ENCODE assay signal across 9 mouse cellular contexts in the genomic region with DNA sequence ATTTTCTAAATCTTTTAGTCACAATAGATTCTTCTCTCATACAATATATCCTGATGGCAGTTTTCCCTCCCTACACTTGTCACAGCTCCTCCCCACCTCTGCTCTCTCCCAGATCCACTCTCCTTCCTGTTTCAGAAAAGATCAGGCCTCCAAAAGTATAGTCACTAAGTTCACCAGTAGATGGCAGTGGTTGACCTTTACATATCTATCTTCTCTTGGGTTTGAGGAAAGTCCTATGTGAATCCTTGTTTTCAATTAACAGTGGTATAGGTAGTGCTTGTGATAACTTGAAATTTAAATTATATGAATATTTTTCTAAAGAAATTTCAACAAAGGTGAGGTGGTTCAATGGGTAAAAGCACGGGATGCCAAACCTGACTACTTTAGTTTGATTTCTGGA. TPM values are rescaled to one million over a fixed set of nuclear protein-coding genes. Genes with fewer than 3 reads are reported as not detected.
A peak's percentile ranks its signal among the peaks of the same experiment; 100 is the strongest.
DNase-seq lines count a peak whose midpoint lies in the region; ATAC-seq and TF ChIP-seq lines count a peak whose summit lies in the region.
"Had no signal": no experiment of that assay in that cellular context is flagged by ENCODE, and none has a peak within 500 bp of the region (broad histone marks: within the 10 kb centered on the region; RNA-seq: fewer than 3 reads in every experiment).

No protein-coding gene starts in this region.

- H3K27ac ChIP-seq in gastrocnemius, adult 2 months = no peak overlapping the region
- no peak overlapping the region for H3K27ac ChIP-seq in forebrain, postnatal 0 days (ENCODE audit: low read depth, low read length)
- no peak overlapping the region for H3K27ac ChIP-seq in midbrain, embryonic 13.5 days

- WGBS in forebrain, postnatal 0 days = 74% methylated on average over 1 of the region's 1 CpGs
- 60% methylated on average over 1 of the region's 1 CpGs for WGBS in midbrain, embryonic 13.5 days

- intact Hi-C loops in gastrocnemius, adult 2 months (cut with DNase I) = loop anchor here (5.0 kb wide), 1 partner anchor 378 kb away; no protein-coding TSS in a partner anchor

- H3K4me3 ChIP-seq in gastrocnemius, adult 2 months = no peak overlapping the region
- no peak overlapping the region for H3K4me3 ChIP-seq in forebrain, postnatal 0 days (ENCODE audit: low read depth, low read length)
- no peak overlapping the region for H3K4me3 ChIP-seq in midbrain, embryonic 13.5 days (replicated peaks)

- no peaks in the 10 kb centered on the region for H3K9me3 ChIP-seq in forebrain, postnatal 0 days (ENCODE audit: low read length)
- H3K9me3 ChIP-seq in midbrain, embryonic 13.5 days = no peaks in the 10 kb centered on the region

- peak; percentile 59; the same call in 1 of the 2 replicates for ATAC-seq in forebrain, postnatal 0 days
- 0 out of 2 replicates have a peak, but pooled peaks have one; percentile 40 for ATAC-seq in midbrain, embryonic 13.5 days

- H3K4me1 ChIP-seq in forebrain, postnatal 0 days (ENCODE audit: insufficient read depth) = no peaks in the 10 kb centered on the region
- no peaks in the 10 kb centered on the region for H3K4me1 ChIP-seq in midbrain, embryonic 13.5 days (replicated peaks)

- H3K27me3 ChIP-seq in forebrain, postnatal 0 days (ENCODE audit: insufficient read depth, low read length) = no peaks in the 10 kb centered on the region
- H3K27me3 ChIP-seq in midbrain, embryonic 13.5 days = no peaks in the 10 kb centered on the region

- H3K9ac ChIP-seq in forebrain, postnatal 0 days = no peak overlapping the region
- no peak overlapping the region for H3K9ac ChIP-seq in midbrain, embryonic 13.5 days (replicated peaks)

- H3K36me3 ChIP-seq in forebrain, postnatal 0 days (ENCODE audit: insufficient read depth) = no peaks in the 10 kb centered on the region
- no peaks in the 10 kb centered on the region for H3K36me3 ChIP-seq in midbrain, embryonic 13.5 days

- no peak for DNase-seq in gastrocnemius, adult 2 months
- DNase-seq in gastrocnemius, postnatal 10 days = no peak
- peak; percentile 5 for DNase-seq in ovary, postnatal 14 days (ENCODE audit: low spot score)
- DNase-seq in ovary, postnatal 36 days (ENCODE audit: low spot score) = no peak
- DNase-seq in forebrain, postnatal 0 days = peak; percentile 24
- no peak for DNase-seq in adrenal gland, adult 2 months
- DNase-seq in spleen, postnatal 4 days (ENCODE audit: low spot score in 2 of 2) = no peak

- peak; percentile 51 for TF ChIP-seq CTCF in gastrocnemius, adult 2 months (IDR thresholded peaks at IDR 0.05)
- TF ChIP-seq CTCF in forebrain, postnatal 0 days (IDR thresholded peaks at IDR 0.05; ENCODE audit: low read depth) = peak; percentile 55

- H3K4me2 ChIP-seq in forebrain, postnatal 0 days (ENCODE audit: low read depth) = no peak overlapping the region
- no peak overlapping the region for H3K4me2 ChIP-seq in midbrain, embryonic 13.5 days (replicated peaks)

RNA-seq across cellular contexts. Expression of a gene that starts 29.7 kb away (rescaled TPM):
- not detected for total RNA-seq in gastrocnemius, adult 2 months (2021)
- total RNA-seq in gastrocnemius, postnatal 10 days (2021) = not detected
- total RNA-seq in forebrain, postnatal 0 days (2014; rRNA removed) = not detected in 2 replicates
- polyA plus RNA-seq in forebrain, postnatal 0 days (2015; fragmentation: Nextera tagmentation; extraction: Ambion mirVana) = not detected in 2 replicates
- not detected in 2 replicates for polyA plus RNA-seq in midbrain, embryonic 13.5 days (2015; fragmentation: Nextera tagmentation; extraction: Ambion mirVana)
- total RNA-seq in adrenal gland, adult 2 months (2021) = not detected
- polyA plus RNA-seq in adrenal gland, adult 2 months (2012; rRNA removed) = not detected in 2 replicates
- polyA plus RNA-seq: intestine, embryonic 14.5 days had no signal

Comparison
In these comparisons a context has a peak if more than half of its experiments do, and no peak if none do; other contexts are left out.
1. DNase-seq: peak in ovary, postnatal 14 days (single experiment) and forebrain, postnatal 0 days (single experiment); none in gastrocnemius, adult 2 months (single experiment), gastrocnemius, postnatal 10 days (single experiment), ovary, postnatal 36 days (single experiment), adrenal gland, adult 2 months (single experiment) and spleen, postnatal 4 days (0 of 2).